Mouse (Mus musculus): ENCODE data around the gene Adipoq.

DNA sequence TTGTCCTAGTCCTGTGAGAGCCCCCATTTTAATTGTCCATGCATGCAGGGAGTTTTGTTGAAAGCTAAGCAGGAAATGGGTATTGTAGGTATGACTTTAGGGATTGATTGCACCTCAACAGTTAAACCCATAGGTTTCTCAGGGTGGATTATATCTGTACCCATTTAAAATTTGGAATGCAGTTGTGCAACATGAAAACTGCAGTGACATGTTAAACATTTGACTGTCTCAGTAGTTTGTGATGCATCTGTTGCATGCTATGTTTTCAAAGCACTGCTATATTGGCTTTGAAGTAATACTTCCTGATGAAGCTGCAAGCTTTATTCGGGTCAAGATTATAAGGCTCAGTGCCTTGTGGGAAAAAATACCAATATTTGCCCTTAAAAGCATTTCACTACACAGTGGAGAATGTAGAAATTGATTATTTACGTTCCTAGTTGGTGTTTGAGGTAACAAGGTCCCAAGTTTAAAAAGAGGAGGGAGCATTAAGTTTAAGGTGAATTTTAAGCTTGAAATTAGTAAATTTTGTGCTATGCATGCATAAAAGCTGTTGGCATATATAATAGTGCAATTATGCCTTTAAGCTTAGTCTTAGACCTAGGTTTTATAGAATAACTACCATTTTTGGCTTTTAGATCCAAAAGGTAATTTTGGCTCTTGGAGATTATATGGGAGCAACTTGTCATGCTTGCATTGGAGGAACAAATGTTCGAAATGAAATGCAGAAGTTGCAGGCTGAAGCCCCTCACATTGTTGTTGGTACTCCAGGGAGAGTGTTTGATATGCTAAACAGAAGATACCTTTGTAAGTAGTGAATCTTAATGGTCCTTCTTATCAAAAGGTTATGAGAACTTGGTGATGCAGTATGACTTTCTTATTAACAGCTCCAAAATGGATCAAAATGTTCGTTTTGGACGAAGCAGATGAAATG is 36.7 kb upstream of the Adipoq start:
- TF ChIP-seq POLR2A (IDR thresholded peaks at IDR 0.05; ENCODE audit: insufficient read depth, low read depth, low read length) (no peak), CTCF (IDR thresholded peaks at IDR 0.05) (no peak)

All from heart, adult 2 months (tissue).